Mouse (Mus musculus): ENCODE data around the gene Kif21a. TPM values are rescaled to one million over a fixed set of nuclear protein-coding genes. Genes with fewer than 3 reads are reported as not detected.

Kif21a gene
- 10.9 and 11.1 TPM in 2 replicates for polyA plus RNA-seq (2015; fragmentation: Nextera tagmentation; extraction: Ambion mirVana)

GRCm38 (mm10) chr15:91049496-91050441, at the start of gene Kif21a:
TSS of gene Kif21a (minus strand) at chr15:91049948.
- Histone ChIP-seq H3K36me3 (no peaks in the 10 kb centered on the region), H3K4me2 (replicated peaks) (peak within 1 kb of the TSS; percentile 99), H3K9ac (peak within 1 kb of the TSS; percentile 74), H3K9me3 (no peaks in the 10 kb centered on the region), H3K4me3 (replicated peaks) (peak within 1 kb of the TSS; percentile 63), H3K27me3 (replicated peaks) (no peaks in the 10 kb centered on the region), H3K4me1 (replicated peaks) (no peaks in the 10 kb centered on the region), H3K27ac (peak within 1 kb of the TSS; percentile 62)
- under 1% methylated on average over 75 of the region's 89 CpGs for WGBS
- peak; percentile 96 for ATAC-seq

- Histone ChIP-seq H3K9ac (no peak overlapping the region), H3K9me3 (no peaks in the 10 kb centered on the region), H3K27me3 (replicated peaks) (no peaks in the 10 kb centered on the region), H3K27ac (no peak overlapping the region), H3K4me3 (replicated peaks) (no peak overlapping the region), H3K36me3 (no peaks in the 10 kb centered on the region), H3K4me1 (replicated peaks) (0 out of 2 replicates have a peak, but pooled peaks cover 4% of the 10 kb centered on the region), H3K4me2 (replicated peaks) (no peak overlapping the region)
- WGBS = 73% methylated on average over 6 of the region's 6 CpGs
- no peak for ATAC-seq
These were observed 46.9 kb upstream of the Kif21a start for GRCm38 (mm10) chr15:91096606-91097005.

- Histone ChIP-seq H3K4me3 (replicated peaks) (no peak overlapping the region), H3K9me3 (no peaks in the 10 kb centered on the region), H3K36me3 (no peaks in the 10 kb centered on the region), H3K27me3 (replicated peaks) (no peaks in the 10 kb centered on the region), H3K27ac (no peak overlapping the region), H3K4me1 (replicated peaks) (0 out of 2 replicates have a peak, but pooled peaks cover 4% of the 10 kb centered on the region), H3K4me2 (replicated peaks) (no peak overlapping the region), H3K9ac (no peak overlapping the region)
- ATAC-seq = no peak
- WGBS = 82% methylated on average over 7 of the region's 7 CpGs
These were observed 39.7 kb upstream of the Kif21a start for GRCm38 (mm10) chr15:91089427-91089826.

- H3K4me2 ChIP-seq (replicated peaks) = no peak overlapping the region
- no peak overlapping the region for H3K27ac ChIP-seq
- H3K9me3 ChIP-seq = no peaks in the 10 kb centered on the region
- ATAC-seq = no peak
- 0 out of 2 replicates have a peak, but pooled peaks cover 4% of the 10 kb centered on the region for H3K4me1 ChIP-seq (replicated peaks)
- no peaks in the 10 kb centered on the region for H3K36me3 ChIP-seq
- WGBS = 84% methylated on average over 12 of the region's 12 CpGs
- H3K9ac ChIP-seq = no peak overlapping the region
- H3K4me3 ChIP-seq (replicated peaks) = no peak overlapping the region
- no peaks in the 10 kb centered on the region for H3K27me3 ChIP-seq (replicated peaks)
These were observed 38.3 kb upstream of the Kif21a start for GRCm38 (mm10) chr15:91088071-91088470.

- Histone ChIP-seq H3K27ac (no peak overlapping the region), H3K4me3 (replicated peaks) (no peak overlapping the region), H3K27me3 (replicated peaks) (no peaks in the 10 kb centered on the region), H3K4me1 (replicated peaks) (no peaks in the 10 kb centered on the region), H3K9ac (no peak overlapping the region), H3K9me3 (no peaks in the 10 kb centered on the region), H3K4me2 (replicated peaks) (no peak overlapping the region), H3K36me3 (no peaks in the 10 kb centered on the region)
- 45% methylated on average over 15 of the region's 15 CpGs for WGBS
- ATAC-seq = no peak
These were observed 28.0 kb upstream of the Kif21a start for GRCm38 (mm10) chr15:91077457-91078410.

GRCm38 (mm10) chr15:91072440-91072839, 22.7 kb upstream of the Kif21a start:
- no peak overlapping the region for H3K4me2 ChIP-seq (replicated peaks)
- no peaks in the 10 kb centered on the region for H3K27me3 ChIP-seq (replicated peaks)
- no peaks in the 10 kb centered on the region for H3K36me3 ChIP-seq
- ATAC-seq = no peak
- no peak overlapping the region for H3K27ac ChIP-seq
- H3K9me3 ChIP-seq = no peaks in the 10 kb centered on the region
- H3K9ac ChIP-seq = no peak overlapping the region
- no peaks in the 10 kb centered on the region for H3K4me1 ChIP-seq (replicated peaks)
- 86% methylated on average over 1 of the region's 1 CpGs for WGBS
- no peak overlapping the region for H3K4me3 ChIP-seq (replicated peaks)

GRCm38 (mm10) chr15:91064310-91064826, 14.6 kb upstream of the Kif21a start:
- Histone ChIP-seq H3K27ac (no peak overlapping the region), H3K36me3 (no peaks in the 10 kb centered on the region), H3K4me1 (replicated peaks) (no peaks in the 10 kb centered on the region), H3K27me3 (replicated peaks) (no peaks in the 10 kb centered on the region), H3K4me2 (replicated peaks) (no peak overlapping the region), H3K9ac (no peak overlapping the region), H3K4me3 (replicated peaks) (no peak overlapping the region), H3K9me3 (no peaks in the 10 kb centered on the region)
- WGBS = 83% methylated on average over 12 of the region's 12 CpGs
- no peak for ATAC-seq

- ATAC-seq = no peak
- H3K4me1 ChIP-seq (replicated peaks) = no peaks in the 10 kb centered on the region
- 72% methylated on average over 7 of the region's 7 CpGs for WGBS
- H3K27ac ChIP-seq = no peak overlapping the region
- H3K27me3 ChIP-seq (replicated peaks) = no peaks in the 10 kb centered on the region
- no peak overlapping the region for H3K4me3 ChIP-seq (replicated peaks)
- H3K9ac ChIP-seq = no peak overlapping the region
- H3K36me3 ChIP-seq = no peaks in the 10 kb centered on the region
- no peaks in the 10 kb centered on the region for H3K9me3 ChIP-seq
- no peak overlapping the region for H3K4me2 ChIP-seq (replicated peaks)
These were observed 14.1 kb upstream of the Kif21a start for GRCm38 (mm10) chr15:91063845-91064244.

GRCm38 (mm10) chr15:91056866-91057342, 7.2 kb upstream of the Kif21a start:
- Histone ChIP-seq H3K4me2 (replicated peaks) (no peak overlapping the region), H3K9me3 (no peaks in the 10 kb centered on the region), H3K9ac (no peak overlapping the region), H3K36me3 (no peaks in the 10 kb centered on the region), H3K27ac (no peak overlapping the region), H3K4me1 (replicated peaks) (no peaks in the 10 kb centered on the region), H3K4me3 (replicated peaks) (no peak overlapping the region), H3K27me3 (replicated peaks) (no peaks in the 10 kb centered on the region)
- 60% methylated on average over 3 of the region's 3 CpGs for WGBS
- peak; percentile 36; the same call in 1 of the 2 replicates for ATAC-seq

- Histone ChIP-seq H3K9ac (no peak overlapping the region), H3K27me3 (replicated peaks) (no peaks in the 10 kb centered on the region), H3K27ac (no peak overlapping the region), H3K4me2 (replicated peaks) (no peak overlapping the region), H3K36me3 (no peaks in the 10 kb centered on the region), H3K4me1 (replicated peaks) (no peaks in the 10 kb centered on the region), H3K9me3 (no peaks in the 10 kb centered on the region), H3K4me3 (replicated peaks) (no peak overlapping the region)
- ATAC-seq = peak; percentile 12; the same call in 1 of the 2 replicates
- WGBS = 60% methylated on average over 5 of the region's 5 CpGs
These were observed 6.6 kb upstream of the Kif21a start for GRCm38 (mm10) chr15:91056176-91056865.

- peak overlapping the region; percentile 74 for H3K9ac ChIP-seq
- H3K27ac ChIP-seq = peak overlapping the region; percentile 62
- ATAC-seq = peak; percentile 70
- peak overlapping the region; percentile 63 for H3K4me3 ChIP-seq (replicated peaks)
- no peaks in the 10 kb centered on the region for H3K27me3 ChIP-seq (replicated peaks)
- H3K9me3 ChIP-seq = no peaks in the 10 kb centered on the region
- H3K4me2 ChIP-seq (replicated peaks) = peak overlapping the region; percentile 99
- no peaks in the 10 kb centered on the region for H3K4me1 ChIP-seq (replicated peaks)
- 1% methylated on average over 47 of the region's 47 CpGs for WGBS
- H3K36me3 ChIP-seq = no peaks in the 10 kb centered on the region
These were observed 725 bp downstream of the Kif21a start for GRCm38 (mm10) chr15:91048951-91049495.
